Mouse (Mus musculus) embryonic facial prominence, embryonic 14.5 days (tissue): ENCODE measurements at regions not wholly inside any gene's neighbourhood (a gene's known extent, or its start where the extent isn't known, plus 50 kb on each side); places are given as distances from the start of the nearest gene placed in this dataset.

Experiments used
- ATAC-seq: fragments of 200-750 bp; cut with Nextera tagmentation; 2 replicates; pipeline ENCODE4 v1.8.0; 2017; ENCODE audit warnings: low read depth, moderate number of reproducible peaks, moderate TSS enrichment
- DNase-seq: peaks from one replicate; pipeline ENCODE4 v3.0.0-alpha.2; 2015; ENCODE audit warnings: low spot score
- H3K27ac ChIP-seq: fragments of 300-500 bp; sonication (generic); replicated peaks from 2 replicates; pipeline ENCODE4 v1.5.1; 2014; ENCODE audit warnings: low read depth, mild to moderate bottlenecking, low read length, moderate library complexity
- H3K27me3 ChIP-seq: fragments of 300-500 bp; sonication (generic); replicated peaks from 2 replicates; pipeline ENCODE4 v1.6.1; 2014; ENCODE audit warnings: low read length; ENCODE audit not compliant: control insufficient read depth, insufficient read depth
- H3K36me3 ChIP-seq: fragments of 300-500 bp; sonication (generic); 2 replicates; pipeline ENCODE4 v1.6.1; 2014; ENCODE audit warnings: low read length, mixed read lengths; ENCODE audit not compliant: control insufficient read depth, insufficient read depth
- H3K4me1 ChIP-seq: fragments of 300-500 bp; sonication (generic); 2 replicates; pipeline ENCODE4 v1.6.1; 2014; ENCODE audit warnings: antibody characterized with exemption, low read length; ENCODE audit not compliant: control insufficient read depth, insufficient read depth
- H3K4me2 ChIP-seq: fragments of 300-500 bp; sonication (generic); 2 replicates; pipeline ENCODE4 v1.6.1; 2014; ENCODE audit warnings: low read depth, mild to moderate bottlenecking, low read length, moderate library complexity, mixed read lengths
- H3K4me3 ChIP-seq: fragments of 300-500 bp; sonication (generic); 2 replicates; pipeline ENCODE4 v1.5.1; 2014; ENCODE audit warnings: low read depth, mild to moderate bottlenecking, low read length
- H3K9ac ChIP-seq: fragments of 300-500 bp; sonication (generic); 2 replicates; pipeline ENCODE4 v1.6.1; 2014; ENCODE audit warnings: low read depth, mild to moderate bottlenecking, low read length, moderate library complexity, mixed read lengths
- H3K9me3 ChIP-seq: fragments of 300-500 bp; sonication (generic); 2 replicates; pipeline ENCODE4 v1.6.1; 2016; ENCODE audit warnings: low read length; ENCODE audit not compliant: control insufficient read depth
- WGBS: fragments of 180-500 bp; shearing (Covaris S2); extraction: QIAGEN DNeasy Blood & Tissue Kit; methylation state at CpG from one replicate; pipeline ENCODE4 v1.1.7; 2014; 5-methylcytosine and 5-hydroxymethylcytosine counted together

GRCm38 (mm10) chr4:82234443-82234842, 471.1 kb downstream of the Nfib start:
- WGBS, result 60% methylated on average over 5 of the region's 5 CpGs

GRCm38 (mm10) chr4:82226197-82227119, 479.1 kb downstream of the Nfib start:
- Histone ChIP-seq H3K4me3 (no peak overlapping the region), H3K4me1 (no peaks in the 10 kb centered on the region), H3K9me3 (no peaks in the 10 kb centered on the region), H3K9ac (no peak overlapping the region), H3K4me2 (no peak overlapping the region), H3K27ac (no peak overlapping the region), H3K36me3 (no peaks in the 10 kb centered on the region), H3K27me3 (no peaks in the 10 kb centered on the region)
- DNase-seq, result no peak
- WGBS, result 65% methylated on average over 6 of the region's 6 CpGs
- ATAC-seq, result no peak

More at GRCm38 (mm10) chr4:82234443-82234842, 471.1 kb downstream of the Nfib start:
- H3K27me3 ChIP-seq, result no peaks in the 10 kb centered on the region
- ATAC-seq, result no peak
- H3K4me3 ChIP-seq, result no peak overlapping the region
- H3K9me3 ChIP-seq, result peaks cover 13% of the 10 kb centered on the region
- no peaks in the 10 kb centered on the region for H3K36me3 ChIP-seq
- no peaks in the 10 kb centered on the region for H3K4me1 ChIP-seq
- no peak for DNase-seq
- no peak overlapping the region for H3K4me2 ChIP-seq
- H3K9ac ChIP-seq, result no peak overlapping the region
- no peak overlapping the region for H3K27ac ChIP-seq

- Histone ChIP-seq H3K9ac (no peak overlapping the region), H3K4me3 (no peak overlapping the region), H3K27me3 (no peaks in the 10 kb centered on the region), H3K9me3 (no peaks in the 10 kb centered on the region), H3K4me1 (peaks cover 17% of the 10 kb centered on the region), H3K36me3 (no peaks in the 10 kb centered on the region), H3K4me2 (no peak overlapping the region), H3K27ac (peak overlapping the region; percentile 75)
- WGBS, result 38% methylated on average over 8 of the region's 8 CpGs
- ATAC-seq (peak; percentile 37; the same call in 1 of the 2 replicates), DNase-seq (peak; percentile 61)
Measured at GRCm38 (mm10) chr4:82220724-82221123, 484.8 kb downstream of the Nfib start.

- Histone ChIP-seq H3K9ac (no peak overlapping the region), H3K27me3 (no peaks in the 10 kb centered on the region), H3K27ac (peak overlapping the region; percentile 75), H3K4me2 (no peak overlapping the region), H3K4me3 (no peak overlapping the region), H3K36me3 (no peaks in the 10 kb centered on the region), H3K4me1 (peaks cover 17% of the 10 kb centered on the region), H3K9me3 (no peaks in the 10 kb centered on the region)
- 48% methylated on average over 7 of the region's 7 CpGs for WGBS
- DNase-seq (peak; percentile 41), ATAC-seq (peak; percentile 44; the same call in 1 of the 2 replicates)
Measured at GRCm38 (mm10) chr4:82220120-82220714, 485.3 kb downstream of the Nfib start.

DNA sequence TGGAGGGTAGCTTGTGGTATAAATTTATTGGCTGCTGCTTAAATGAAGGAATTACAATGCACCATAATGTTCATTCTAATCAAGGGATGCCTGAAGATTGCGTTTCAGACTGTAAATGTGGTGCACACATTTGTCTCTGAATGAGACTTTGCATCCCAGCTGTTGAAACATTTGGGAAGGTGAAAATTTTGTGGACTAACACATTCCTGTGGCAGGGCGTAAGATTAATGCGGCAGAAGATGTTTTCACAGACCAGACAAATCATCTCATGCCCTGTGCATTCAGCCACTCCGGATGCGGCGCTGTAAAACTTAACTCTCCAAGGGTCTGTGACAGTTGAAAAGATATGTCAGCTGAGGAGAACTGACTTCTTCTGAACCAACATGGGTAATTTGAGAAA, 486.9 kb downstream of the Nfib start:
- Histone ChIP-seq H3K4me1 (peaks cover 17% of the 10 kb centered on the region), H3K9me3 (no peaks in the 10 kb centered on the region), H3K36me3 (no peaks in the 10 kb centered on the region), H3K9ac (no peak overlapping the region), H3K4me3 (no peak overlapping the region), H3K27me3 (no peaks in the 10 kb centered on the region), H3K27ac (no peak overlapping the region), H3K4me2 (no peak overlapping the region)
- WGBS, result 50% methylated on average over 6 of the region's 6 CpGs
- DNase-seq, result peak; percentile 57
- ATAC-seq, result no peak

- no peak overlapping the region for H3K9ac ChIP-seq
- H3K4me2 ChIP-seq, result no peak overlapping the region
- ATAC-seq (no peak), DNase-seq (no peak)
- H3K4me1 ChIP-seq, result no peaks in the 10 kb centered on the region
- H3K27ac ChIP-seq, result no peak overlapping the region
- no peak overlapping the region for H3K4me3 ChIP-seq
- no peaks in the 10 kb centered on the region for H3K27me3 ChIP-seq
- no peaks in the 10 kb centered on the region for H3K9me3 ChIP-seq
- no peaks in the 10 kb centered on the region for H3K36me3 ChIP-seq
- WGBS, result 91% methylated on average over 1 of the region's 1 CpGs
Measured at GRCm38 (mm10) chr4:82207031-82207430, 498.5 kb downstream of the Nfib start.

DNA sequence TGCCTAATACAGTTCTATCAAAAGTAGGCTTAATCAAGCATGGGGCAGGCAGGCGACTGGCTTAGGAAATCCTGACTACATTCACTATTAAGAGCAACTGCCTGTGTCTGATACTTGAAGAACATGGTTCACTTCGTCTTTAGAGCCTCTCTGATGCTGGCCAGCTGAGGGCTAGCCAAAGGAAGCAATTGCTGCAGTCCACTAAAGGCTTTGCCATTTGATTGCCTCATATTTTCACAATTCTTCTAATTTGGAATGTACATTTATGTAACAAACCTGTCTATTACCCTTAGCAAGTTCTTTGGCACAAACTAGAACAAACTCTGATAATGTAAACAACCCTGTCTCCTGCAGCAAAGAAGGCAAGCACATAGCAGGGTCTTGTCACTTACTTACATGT, 505.2 kb downstream of the Nfib start:
- ATAC-seq, result no peak
- DNase-seq, result no peak
- H3K4me1 ChIP-seq, result peaks cover 22% of the 10 kb centered on the region
- no peak overlapping the region for H3K4me2 ChIP-seq
- no peak overlapping the region for H3K9ac ChIP-seq
- H3K4me3 ChIP-seq, result no peak overlapping the region
- H3K9me3 ChIP-seq, result no peaks in the 10 kb centered on the region
- H3K27ac ChIP-seq, result no peak overlapping the region
- WGBS, result 80% methylated on average over 2 of the region's 2 CpGs
- no peaks in the 10 kb centered on the region for H3K27me3 ChIP-seq
- no peaks in the 10 kb centered on the region for H3K36me3 ChIP-seq

- no peaks in the 10 kb centered on the region for H3K9me3 ChIP-seq
- no peak overlapping the region for H3K9ac ChIP-seq
- DNase-seq (no peak), ATAC-seq (no peak)
- no peak overlapping the region for H3K4me2 ChIP-seq
- H3K4me1 ChIP-seq, result peaks cover 22% of the 10 kb centered on the region
- no peak overlapping the region for H3K4me3 ChIP-seq
- H3K27me3 ChIP-seq, result no peaks in the 10 kb centered on the region
- H3K27ac ChIP-seq, result no peak overlapping the region
- no peaks in the 10 kb centered on the region for H3K36me3 ChIP-seq
Measured at GRCm38 (mm10) chr4:82199118-82199517, 506.4 kb downstream of the Nfib start.
